Mouse (Mus musculus) adrenal gland, postnatal 36 days (tissue): ENCODE data around the gene Ralgds. TPM values are rescaled to one million over a fixed set of nuclear protein-coding genes. Genes with fewer than 3 reads are reported as not detected.
"Not testable (repeated sequence)": the region's sequence is repeated elsewhere in the genome, so short reads cannot be mapped to it uniquely, and the experiment has no call there.

Experiments
- DNase-seq, 2 experiments: peaks; one replicate each; pipeline ENCODE4 v3.0.0; 2021; ENCODE audit warnings: mixed read lengths in 1 of 2
- total RNA-seq, 2 experiments: library from RNA; stranded (reverse); gene quantifications; 2 replicates each; pipeline ENCODE4 v1.2.3; 2021

The Ralgds gene
- total RNA-seq, 2 experiments from 2014 or later = 23.3 to 27.9 TPM

- DNase-seq = no peak
These were observed 8.2 kb upstream of the Ralgds start for GRCm38 (mm10) chr2:28504676-28505075.

GRCm38 (mm10) chr2:28505795-28506194 is 7.1 kb upstream of the Ralgds start, which contains the start of gene Gm10134:
Gm10134 (plus strand) TSS chr2:28506095.
- DNase-seq = no peak

DNA sequence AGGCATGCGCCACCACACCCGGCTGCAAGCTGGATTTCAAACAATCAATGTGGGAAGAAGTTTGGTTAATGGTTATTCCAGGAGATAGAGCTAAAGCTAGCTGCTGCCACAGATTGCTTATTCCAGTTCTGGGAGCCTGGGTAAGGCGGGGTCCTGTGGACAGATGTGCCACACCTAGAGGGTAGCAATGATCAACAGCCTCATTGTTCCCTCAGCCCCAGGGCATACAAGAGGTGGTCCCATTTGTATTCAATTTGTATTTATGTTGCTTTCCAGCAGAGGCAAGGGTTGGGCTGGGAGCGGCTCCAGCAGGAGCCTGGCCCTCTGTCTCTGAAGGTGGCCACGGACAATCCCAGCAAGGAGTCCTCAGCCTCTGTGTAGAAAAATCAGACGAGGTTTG is 6.6 kb upstream of the Ralgds start:
- no peak for DNase-seq

GRCm38 (mm10) chr2:28511600-28511999 is 1.3 kb upstream of the Ralgds start:
- not testable (repeated sequence) for DNase-seq

DNA sequence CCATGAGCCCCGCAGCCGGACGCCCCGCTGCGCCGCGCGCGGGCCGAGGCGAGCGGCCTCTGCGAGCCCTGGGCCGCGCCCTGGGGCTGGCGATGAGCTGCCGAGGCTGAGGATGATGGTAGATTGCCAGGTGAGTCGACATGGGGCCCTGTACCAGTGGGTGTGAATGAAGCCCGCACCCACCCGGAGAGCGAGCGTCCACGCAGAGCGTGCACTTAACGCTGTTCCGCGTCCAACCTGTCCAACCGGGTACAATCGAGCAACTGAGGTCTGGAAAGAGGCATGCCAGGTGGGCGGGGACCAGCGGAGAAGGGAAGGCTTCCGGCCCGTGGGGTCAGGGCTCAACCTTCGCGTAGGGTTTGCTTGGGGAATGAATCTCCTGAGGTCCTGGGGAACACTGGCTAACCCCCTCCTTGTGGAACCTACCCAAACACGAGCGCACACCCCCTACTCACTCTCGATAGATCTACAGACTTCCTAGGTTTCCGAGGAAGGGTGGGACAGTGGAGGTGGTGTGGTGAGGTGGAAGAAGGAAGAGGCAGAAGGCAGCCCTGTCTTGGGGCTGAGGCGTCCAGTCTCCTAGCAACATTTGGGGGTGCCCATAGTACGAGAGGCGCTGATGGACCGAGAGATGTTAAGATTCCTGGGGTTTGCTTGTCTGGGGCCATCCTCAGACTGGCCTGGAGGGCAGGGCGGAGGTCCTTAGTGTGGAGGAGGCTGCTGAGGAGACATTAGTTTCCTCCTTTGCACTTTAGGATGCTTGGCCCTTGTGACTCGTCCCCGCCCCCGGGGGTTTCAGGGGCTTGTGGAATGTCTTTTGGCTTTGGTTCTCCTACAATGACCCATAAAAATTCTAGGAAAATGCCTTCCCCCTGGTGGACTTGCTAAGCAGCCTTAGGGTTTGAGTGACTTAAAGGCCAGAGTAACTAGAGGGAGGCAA is 776 bp downstream of the Ralgds start:
- peak; percentile 32 to 54 for DNase-seq

- DNase-seq = peak; percentile 83 to 87
These were observed 1.6 kb downstream of the Ralgds start for GRCm38 (mm10) chr2:28514489-28514888.

DNA sequence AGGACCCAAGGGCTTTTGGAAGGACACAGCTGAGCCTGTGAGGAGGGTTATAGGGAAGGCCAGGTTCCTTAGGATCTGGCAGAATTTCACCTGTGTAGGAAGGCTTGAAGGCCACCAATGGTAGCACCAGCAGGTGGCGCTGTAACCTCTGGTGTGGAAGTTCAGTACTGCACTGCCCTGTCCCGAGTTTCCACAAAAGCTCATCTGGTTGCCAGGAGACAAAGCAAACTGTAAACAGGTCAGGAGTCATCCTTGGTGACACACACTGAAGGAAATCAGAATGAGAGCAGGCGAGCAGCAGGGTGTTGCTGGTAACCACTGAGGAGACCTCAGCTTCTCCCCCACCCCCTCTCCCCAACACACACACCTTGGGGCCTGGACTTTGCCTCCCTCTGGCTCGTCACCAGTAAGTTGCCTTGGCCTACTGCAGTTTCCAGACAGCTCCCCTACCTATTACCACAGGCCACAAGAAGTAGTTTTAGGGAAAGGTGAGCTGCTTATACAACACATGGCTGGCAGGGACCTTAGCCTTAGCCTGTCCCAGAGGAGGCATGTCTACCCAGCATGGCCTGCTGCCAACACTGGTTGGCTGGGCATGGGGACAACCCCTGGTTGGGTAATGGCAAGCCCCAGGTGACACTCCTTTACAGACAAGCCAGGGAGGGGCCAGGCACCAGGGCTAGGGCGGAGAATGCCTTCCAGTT is 4.4 kb downstream of the Ralgds start:
- DNase-seq = peak; percentile 88 to 91

GRCm38 (mm10) chr2:28518231-28518630 is 5.3 kb downstream of the Ralgds start:
- no peak for DNase-seq

GRCm38 (mm10) chr2:28520581-28520980 is 7.7 kb downstream of the Ralgds start:
- DNase-seq = no peak

DNA sequence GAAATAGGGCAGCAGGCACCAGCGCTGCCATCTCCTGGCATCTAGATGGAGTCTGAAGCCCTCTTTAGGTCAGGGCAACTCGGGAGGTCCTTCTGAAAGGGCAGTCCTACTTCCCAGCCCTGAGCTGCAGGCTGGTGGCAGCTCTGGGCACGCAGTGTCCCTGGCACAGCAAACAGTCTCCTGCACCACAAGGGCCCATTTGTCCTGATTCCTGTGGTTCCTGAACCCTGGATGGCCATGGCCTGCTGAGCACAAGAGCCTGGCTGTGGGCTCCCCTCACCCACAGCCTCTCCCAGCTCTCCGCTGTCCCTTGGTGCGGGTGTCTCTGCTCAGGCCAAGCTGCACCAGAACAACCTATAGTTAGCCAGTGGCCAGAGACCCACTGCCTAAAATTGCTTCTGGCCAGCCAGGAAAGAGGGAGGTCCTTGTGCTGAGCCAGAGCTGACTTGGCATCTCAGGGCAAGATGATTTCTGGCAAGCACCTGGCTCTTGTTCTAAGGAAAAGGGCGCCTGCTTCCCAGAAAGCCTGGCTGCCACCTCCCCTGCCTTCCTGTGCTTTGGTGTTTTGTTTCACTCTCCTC is 8.7 kb downstream of the Ralgds start:
- peak in 1 of 2 experiments; percentile 40 for DNase-seq

DNA sequence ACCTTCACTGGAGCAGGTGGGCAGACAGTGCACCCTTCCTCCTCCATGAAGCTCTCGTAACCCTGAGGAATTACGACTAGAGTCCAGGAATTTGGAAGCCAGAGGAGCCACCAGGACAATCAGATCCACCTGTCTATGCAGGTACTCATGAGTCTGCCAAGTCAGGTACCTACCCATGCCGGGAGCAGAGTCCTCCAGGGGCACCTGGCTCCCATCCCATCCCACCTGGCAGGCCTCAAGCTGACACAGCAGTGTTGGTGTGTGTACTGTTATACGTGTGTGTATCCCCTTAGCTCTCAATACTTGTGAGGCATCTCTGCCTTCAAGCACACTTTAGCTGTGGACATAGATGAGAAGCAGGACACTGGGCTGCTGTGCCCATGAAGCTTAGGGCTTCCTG is 9.2 kb downstream of the Ralgds start:
- DNase-seq = no peak

DNA sequence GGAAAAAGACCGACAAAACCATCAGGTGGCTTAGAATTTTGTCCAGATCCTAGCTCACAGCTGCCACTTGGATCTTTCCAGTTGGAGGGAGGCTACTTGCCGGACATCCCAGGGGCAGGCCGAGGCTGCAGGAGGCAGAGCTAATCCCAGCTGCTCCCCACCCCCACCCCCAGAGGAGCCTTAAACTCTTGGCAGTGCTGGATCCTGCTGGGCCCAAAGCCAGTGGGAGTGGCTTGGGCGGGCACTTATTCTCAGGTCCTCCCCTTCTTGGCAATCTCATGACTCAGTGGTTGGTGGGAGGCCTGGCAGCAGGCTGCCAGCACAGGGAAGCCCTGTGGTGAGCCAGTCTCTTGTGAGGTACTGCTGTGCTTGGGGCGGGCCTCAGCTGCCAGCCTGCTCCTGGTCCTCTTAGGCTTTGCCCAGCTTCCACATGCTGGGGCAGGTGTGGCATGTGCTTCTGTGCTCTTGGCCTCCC is 10.8 kb downstream of the Ralgds start:
- DNase-seq = peak; percentile 94

DNA sequence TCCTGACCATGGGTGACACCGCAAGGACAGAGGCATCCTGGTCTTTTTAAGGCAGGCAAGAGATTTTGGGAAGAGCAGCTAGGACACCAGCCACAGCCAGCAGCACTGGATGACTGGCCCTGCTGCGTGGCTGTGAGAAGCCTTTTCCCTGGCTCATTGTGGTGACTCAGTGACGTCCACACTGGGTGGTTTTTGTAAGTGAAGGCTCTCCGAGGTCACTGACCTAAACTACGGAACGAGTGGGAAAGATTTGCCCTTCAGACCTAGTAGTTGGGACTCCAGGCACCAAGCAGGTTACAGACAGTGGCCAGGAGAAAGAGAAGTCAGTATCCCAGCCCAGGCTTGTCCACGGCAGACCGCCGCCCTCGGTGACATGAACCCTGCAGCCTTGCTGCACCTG is 11.5 kb downstream of the Ralgds start:
- peak; percentile 71 to 78 for DNase-seq

DNA sequence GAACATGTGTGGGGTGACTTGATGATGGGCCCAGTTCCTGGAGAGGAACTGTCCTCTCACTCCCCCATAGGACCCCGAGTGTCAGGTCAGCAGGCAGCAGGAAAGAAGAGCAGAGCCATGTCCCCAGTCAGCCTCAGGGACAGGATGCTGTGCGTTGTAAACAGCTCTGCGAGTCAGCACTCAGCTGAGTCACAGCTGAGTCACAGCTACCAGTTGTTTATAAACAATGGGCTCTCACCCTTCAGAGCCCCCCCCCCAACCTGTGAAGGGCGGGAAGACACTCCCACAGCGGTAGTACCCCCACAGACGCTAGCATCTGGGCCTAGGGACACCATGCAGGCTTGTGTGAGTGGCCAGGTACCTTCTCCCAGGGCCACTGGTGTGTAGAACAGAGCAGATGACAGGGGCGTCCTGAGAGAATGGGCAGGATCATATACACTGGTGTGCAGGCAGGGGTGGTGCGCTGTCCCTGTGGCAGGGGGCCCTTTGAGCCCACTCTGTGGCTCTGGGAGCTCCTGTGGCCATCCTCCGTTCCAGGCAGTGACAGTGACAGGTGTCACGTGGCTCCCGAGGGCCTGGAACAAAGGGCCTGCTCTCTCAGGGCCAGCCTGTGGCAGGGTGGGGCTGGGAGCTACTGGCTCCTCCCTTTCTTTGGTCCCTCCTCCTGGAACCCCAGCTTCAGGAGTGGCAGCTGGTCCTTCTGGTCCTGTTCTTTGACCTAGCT is 12.5 kb downstream of the Ralgds start:
- DNase-seq = peak; percentile 87 to 88

DNA sequence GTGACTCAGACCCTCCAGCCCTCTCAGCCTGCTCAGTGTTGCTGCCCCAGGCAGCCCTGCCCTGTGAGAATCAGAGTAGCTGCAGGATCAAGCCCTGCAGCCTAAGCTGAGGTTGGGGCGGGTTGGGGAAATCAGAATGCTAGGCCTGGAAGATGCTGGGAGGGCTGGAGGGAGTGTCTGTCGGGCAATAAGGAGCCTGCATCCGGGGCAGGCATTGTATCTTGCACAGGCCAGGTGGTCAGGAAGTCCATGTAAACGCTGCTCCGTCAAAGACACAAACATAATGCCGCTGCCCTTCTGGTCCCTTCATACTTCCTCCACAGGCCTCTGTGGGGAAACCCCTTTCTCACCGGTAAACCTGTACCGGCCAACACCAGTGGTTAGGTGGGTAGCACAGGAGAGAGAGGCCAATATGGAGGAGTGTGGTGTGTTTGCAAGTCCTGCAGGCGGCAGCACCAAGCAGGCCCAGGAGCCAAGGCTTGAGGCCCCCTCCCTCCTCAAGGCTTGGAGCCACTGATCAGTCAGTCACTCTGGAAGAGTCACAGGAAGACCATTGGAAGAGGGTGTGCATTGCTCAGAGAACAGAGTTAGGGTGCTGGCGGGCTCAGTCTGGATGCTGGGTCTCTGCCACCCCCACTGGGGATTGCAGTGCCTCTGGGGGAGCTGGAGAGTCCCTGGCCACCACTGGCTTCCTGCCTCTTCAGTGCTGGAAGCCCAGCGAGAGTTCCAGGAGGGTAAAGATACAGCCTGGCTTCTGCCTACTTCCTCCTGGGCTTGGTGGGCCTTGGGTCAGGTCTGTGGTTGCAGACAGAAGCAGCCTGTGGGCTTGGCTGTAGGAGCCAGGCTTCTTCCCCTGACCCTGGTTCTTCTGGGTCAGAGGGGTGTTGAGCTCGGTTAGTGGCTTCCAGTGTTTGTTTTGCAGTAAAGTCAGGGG is 13.3 kb downstream of the Ralgds start:
- no peak for DNase-seq

DNA sequence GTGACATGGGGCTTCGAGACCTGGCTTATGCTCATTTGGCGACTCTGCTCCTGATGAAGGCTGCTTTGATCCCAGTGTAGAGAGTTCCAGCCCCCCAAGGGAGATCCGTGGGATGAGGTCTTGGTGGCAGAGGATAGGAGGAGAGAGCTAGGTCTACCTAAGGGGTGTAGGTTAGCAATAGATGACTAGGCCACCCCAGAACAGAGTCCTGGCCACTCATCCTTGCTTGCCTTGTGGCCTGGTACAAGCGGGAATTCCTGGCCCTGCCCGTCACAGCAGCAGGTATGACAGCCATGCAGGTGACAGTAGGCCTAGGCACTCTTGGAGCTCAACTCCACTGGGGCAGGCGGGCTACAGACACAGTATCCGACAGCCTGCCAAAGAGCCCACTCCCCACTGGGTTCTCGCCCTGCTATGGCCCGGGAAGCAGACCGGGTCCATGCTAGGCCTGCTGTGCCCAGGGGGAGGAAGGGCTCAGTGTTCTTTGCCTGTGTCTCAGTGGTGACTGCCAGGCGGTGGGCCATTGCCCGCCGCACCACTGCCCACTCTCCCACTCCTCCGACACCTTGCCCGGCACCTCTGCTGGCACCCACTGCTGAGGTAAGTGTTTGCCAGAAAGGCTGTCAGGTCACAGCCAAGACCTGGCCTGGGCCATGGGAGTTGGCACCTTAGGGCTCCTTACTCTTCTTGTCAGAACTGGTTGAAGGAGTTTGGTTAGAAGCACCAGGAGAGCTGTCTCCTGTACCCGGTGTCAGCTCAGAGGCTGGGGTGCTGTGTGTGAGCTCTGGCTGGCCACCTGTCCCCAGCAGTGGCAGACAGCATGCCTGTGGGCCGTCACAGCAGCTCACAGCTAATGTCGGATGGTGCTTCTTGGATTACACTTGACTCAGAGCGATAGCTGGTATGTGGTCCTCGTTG is 14.8 kb downstream of the Ralgds start:
- no peak for DNase-seq

DNA sequence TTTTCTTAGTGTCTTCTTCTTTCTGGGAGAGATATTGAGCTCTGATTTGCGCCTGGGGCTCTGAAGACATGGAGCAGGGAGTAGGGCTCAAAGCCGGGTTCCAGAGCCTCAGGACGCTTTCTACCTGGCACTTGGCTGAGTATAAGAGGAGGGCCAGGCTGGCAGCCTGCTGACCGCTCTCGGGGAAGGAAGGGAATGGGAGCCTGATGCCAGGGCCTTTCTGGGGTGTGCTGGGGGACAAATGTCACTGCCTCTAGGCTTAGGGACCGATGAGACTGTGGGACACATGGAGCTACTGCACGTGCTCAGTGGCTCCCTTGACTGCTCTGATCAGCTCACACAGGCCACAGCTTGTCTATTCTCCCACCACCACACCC is 15.4 kb downstream of the Ralgds start:
- DNase-seq = no peak

GRCm38 (mm10) chr2:28529856-28530255 is 16.9 kb downstream of the Ralgds start:
- no peak for DNase-seq

GRCm38 (mm10) chr2:28530311-28530710 is 17.4 kb downstream of the Ralgds start:
- no peak for DNase-seq
